Mouse (Mus musculus): ENCODE measurements around the gene Mrgprh. TPM values are rescaled to one million over a fixed set of nuclear protein-coding genes. Genes with fewer than 3 reads are reported as not detected.

The Mrgprh gene
- total RNA-seq (2021) = under 1 TPM in 1 of 2 experiments, not detected in 1; 0.28 TPM

GRCm38 (mm10) chr17:12875734-12876133 lies at the start of gene Mrgprh:
Gene Mrgprh, plus strand, starts transcription at chr17:12876034.
- DNase-seq (ENCODE audit: extremely low spot score in 1 of 2, low spot score in 2 of 2) = no peak
- intact Hi-C loops (cut with DNase I) = loop anchor here (5.0 kb wide), 1 partner anchor 117 kb away; the partner anchor contains the start of gene Wtap

- peak in 1 of 2 experiments; percentile 8 for DNase-seq (ENCODE audit: extremely low spot score in 1 of 2, low spot score in 2 of 2)
Observed at GRCm38 (mm10) chr17:12830351-12830750, 45.5 kb upstream of the Mrgprh start.

GRCm38 (mm10) chr17:12832231-12832630 lies 43.6 kb upstream of the Mrgprh start:
- intact Hi-C loops (cut with DNase I) = no loop called here
- peak in 1 of 2 experiments; percentile 9 for DNase-seq (ENCODE audit: extremely low spot score in 1 of 2, low spot score in 2 of 2)

More at GRCm38 (mm10) chr17:12830351-12830750, 45.5 kb upstream of the Mrgprh start:
- intact Hi-C loops (cut with DNase I) = no loop called here

- DNase-seq (ENCODE audit: extremely low spot score in 1 of 2, low spot score in 2 of 2) = peak in 1 of 2 experiments; percentile 8
- intact Hi-C loops (cut with DNase I) = no loop called here
Observed at GRCm38 (mm10) chr17:12832657-12833056, 43.2 kb upstream of the Mrgprh start.

- intact Hi-C loops (cut with DNase I) = no loop called here
- no peak for DNase-seq (ENCODE audit: extremely low spot score in 1 of 2, low spot score in 2 of 2)
Observed at GRCm38 (mm10) chr17:12834317-12834716, 41.5 kb upstream of the Mrgprh start.

- DNase-seq (ENCODE audit: extremely low spot score in 1 of 2, low spot score in 2 of 2) = no peak
- intact Hi-C loops (cut with DNase I) = no loop called here
Observed at GRCm38 (mm10) chr17:12834826-12835225, 41.0 kb upstream of the Mrgprh start.

- intact Hi-C loops (cut with DNase I) = no loop called here
- DNase-seq (ENCODE audit: extremely low spot score in 1 of 2, low spot score in 2 of 2) = no peak
Observed at GRCm38 (mm10) chr17:12835738-12836137, 40.1 kb upstream of the Mrgprh start.

GRCm38 (mm10) chr17:12839475-12840267 lies 36.2 kb upstream of the Mrgprh start:
- intact Hi-C loops (cut with DNase I) = no loop called here
- DNase-seq (ENCODE audit: extremely low spot score in 1 of 2, low spot score in 2 of 2) = peak; percentile 19 to 58

- DNase-seq (ENCODE audit: extremely low spot score in 1 of 2, low spot score in 2 of 2) = peak in 1 of 2 experiments; percentile 6
- intact Hi-C loops (cut with DNase I) = no loop called here
Observed at GRCm38 (mm10) chr17:12843826-12844225, 32.0 kb upstream of the Mrgprh start.

GRCm38 (mm10) chr17:12844540-12844939 lies 31.3 kb upstream of the Mrgprh start:
- no peak for DNase-seq (ENCODE audit: extremely low spot score in 1 of 2, low spot score in 2 of 2)
- intact Hi-C loops (cut with DNase I) = no loop called here

GRCm38 (mm10) chr17:12845862-12846261 lies 30.0 kb upstream of the Mrgprh start:
- intact Hi-C loops (cut with DNase I) = no loop called here
- no peak for DNase-seq (ENCODE audit: extremely low spot score in 1 of 2, low spot score in 2 of 2)

GRCm38 (mm10) chr17:12846474-12846873 lies 29.4 kb upstream of the Mrgprh start:
- intact Hi-C loops (cut with DNase I) = no loop called here
- peak; percentile 45 to 54 for DNase-seq (ENCODE audit: extremely low spot score in 1 of 2, low spot score in 2 of 2)

- peak in 1 of 2 experiments; percentile 22 for DNase-seq (ENCODE audit: extremely low spot score in 1 of 2, low spot score in 2 of 2)
- intact Hi-C loops (cut with DNase I) = no loop called here
Observed at GRCm38 (mm10) chr17:12847736-12848135, 28.1 kb upstream of the Mrgprh start.

- DNase-seq (ENCODE audit: extremely low spot score in 1 of 2, low spot score in 2 of 2) = no peak
- intact Hi-C loops (cut with DNase I) = no loop called here
Observed at GRCm38 (mm10) chr17:12849778-12850382, 26.0 kb upstream of the Mrgprh start.

GRCm38 (mm10) chr17:12851689-12852088 lies 24.1 kb upstream of the Mrgprh start:
- intact Hi-C loops (cut with DNase I) = no loop called here

GRCm38 (mm10) chr17:12853821-12854220 lies 22.0 kb upstream of the Mrgprh start:
- intact Hi-C loops (cut with DNase I) = no loop called here
- no peak for DNase-seq (ENCODE audit: extremely low spot score in 1 of 2, low spot score in 2 of 2)

More at GRCm38 (mm10) chr17:12851689-12852088, 24.1 kb upstream of the Mrgprh start:
- no peak for DNase-seq (ENCODE audit: extremely low spot score in 1 of 2, low spot score in 2 of 2)

GRCm38 (mm10) chr17:12854386-12854785 lies 21.4 kb upstream of the Mrgprh start:
- intact Hi-C loops (cut with DNase I) = no loop called here
- DNase-seq (ENCODE audit: extremely low spot score in 1 of 2, low spot score in 2 of 2) = no peak

- DNase-seq (ENCODE audit: extremely low spot score in 1 of 2, low spot score in 2 of 2) = no peak
- intact Hi-C loops (cut with DNase I) = no loop called here
Observed at GRCm38 (mm10) chr17:12857395-12857794, 18.4 kb upstream of the Mrgprh start.

- intact Hi-C loops (cut with DNase I) = no loop called here
- no peak for DNase-seq (ENCODE audit: extremely low spot score in 1 of 2, low spot score in 2 of 2)
Observed at GRCm38 (mm10) chr17:12858072-12858471, 17.8 kb upstream of the Mrgprh start.

GRCm38 (mm10) chr17:12859006-12859520 lies 16.8 kb upstream of the Mrgprh start:
- intact Hi-C loops (cut with DNase I) = no loop called here
- DNase-seq (ENCODE audit: extremely low spot score in 1 of 2, low spot score in 2 of 2) = no peak
